Mouse (Mus musculus): Measurements from ENCODE around the gene Kctd4.

GRCm38 (mm10) chr14:75983891-75984290 lies 29.1 kb downstream of the Kctd4 start:
- TF ChIP-seq POLR2A (IDR thresholded peaks at IDR 0.05; ENCODE audit: insufficient read depth, low read length) (no peak), CTCF (IDR thresholded peaks at IDR 0.05; ENCODE audit: low read depth, low read length) (no peak)

All from ES-Bruce4 (cell line).